Mouse (Mus musculus) retina, embryonic 14.5 days (tissue): Measurements from ENCODE around the gene Ccm2l.

Experiments
- DNase-seq: peaks from one replicate; pipeline ENCODE4 v3.0.0-alpha.2; 2015; ENCODE audit warnings: low spot score

Gene Ccm2l

GRCm38 (mm10) chr2:153052700-153053351 is 12.9 kb upstream of the Ccm2l start:
- DNase-seq = peak; percentile 53

GRCm38 (mm10) chr2:153053896-153054295 is 11.9 kb upstream of the Ccm2l start:
- no peak for DNase-seq

- no peak for DNase-seq
These were observed 10.4 kb upstream of the Ccm2l start for GRCm38 (mm10) chr2:153055270-153055920.

- DNase-seq = no peak
These were observed 7.4 kb upstream of the Ccm2l start for GRCm38 (mm10) chr2:153058365-153058764.

- no peak for DNase-seq
These were observed 5.5 kb upstream of the Ccm2l start for GRCm38 (mm10) chr2:153060216-153060615.

GRCm38 (mm10) chr2:153063394-153063793 is 2.4 kb upstream of the Ccm2l start:
- no peak for DNase-seq

GRCm38 (mm10) chr2:153064190-153064970 is 1.4 kb upstream of the Ccm2l start:
- DNase-seq = no peak

- DNase-seq = no peak
These were observed 1.2 kb downstream of the Ccm2l start for GRCm38 (mm10) chr2:153066991-153067390.

GRCm38 (mm10) chr2:153070762-153071490 is 5.2 kb downstream of the Ccm2l start:
- peak; percentile 66 for DNase-seq

GRCm38 (mm10) chr2:153071491-153072184 is 5.9 kb downstream of the Ccm2l start:
- DNase-seq = peak; percentile 72

GRCm38 (mm10) chr2:153074651-153075050 is 8.9 kb downstream of the Ccm2l start:
- no peak for DNase-seq

- no peak for DNase-seq
These were observed 10.2 kb downstream of the Ccm2l start for GRCm38 (mm10) chr2:153075961-153076360.

GRCm38 (mm10) chr2:153080841-153081523 is 15.2 kb downstream of the Ccm2l start:
- DNase-seq = peak; percentile 92

- no peak for DNase-seq
These were observed 16.1 kb downstream of the Ccm2l start for GRCm38 (mm10) chr2:153081866-153082265.

- DNase-seq = no peak
These were observed 17.5 kb downstream of the Ccm2l start for GRCm38 (mm10) chr2:153083275-153083674.

GRCm38 (mm10) chr2:153083824-153084223 is 18.1 kb downstream of the Ccm2l start:
- DNase-seq = no peak

- DNase-seq = no peak
These were observed 18.7 kb downstream of the Ccm2l start for GRCm38 (mm10) chr2:153084261-153084976.

GRCm38 (mm10) chr2:153085556-153085955 is 19.8 kb downstream of the Ccm2l start:
- DNase-seq = no peak

GRCm38 (mm10) chr2:153086166-153086565 is 20.4 kb downstream of the Ccm2l start:
- no peak for DNase-seq

- DNase-seq = no peak
These were observed 21.3 kb downstream of the Ccm2l start for GRCm38 (mm10) chr2:153087091-153087490.
